Mouse (Mus musculus) embryo, embryonic 11.5 days (tissue): ENCODE measurements around the gene Hes2.

Source experiments
- DNase-seq: peaks from one replicate; pipeline ENCODE4 v3.0.0-alpha.2; 2012; ENCODE audit warnings: low read depth, low spot score

The Hes2 gene

DNA sequence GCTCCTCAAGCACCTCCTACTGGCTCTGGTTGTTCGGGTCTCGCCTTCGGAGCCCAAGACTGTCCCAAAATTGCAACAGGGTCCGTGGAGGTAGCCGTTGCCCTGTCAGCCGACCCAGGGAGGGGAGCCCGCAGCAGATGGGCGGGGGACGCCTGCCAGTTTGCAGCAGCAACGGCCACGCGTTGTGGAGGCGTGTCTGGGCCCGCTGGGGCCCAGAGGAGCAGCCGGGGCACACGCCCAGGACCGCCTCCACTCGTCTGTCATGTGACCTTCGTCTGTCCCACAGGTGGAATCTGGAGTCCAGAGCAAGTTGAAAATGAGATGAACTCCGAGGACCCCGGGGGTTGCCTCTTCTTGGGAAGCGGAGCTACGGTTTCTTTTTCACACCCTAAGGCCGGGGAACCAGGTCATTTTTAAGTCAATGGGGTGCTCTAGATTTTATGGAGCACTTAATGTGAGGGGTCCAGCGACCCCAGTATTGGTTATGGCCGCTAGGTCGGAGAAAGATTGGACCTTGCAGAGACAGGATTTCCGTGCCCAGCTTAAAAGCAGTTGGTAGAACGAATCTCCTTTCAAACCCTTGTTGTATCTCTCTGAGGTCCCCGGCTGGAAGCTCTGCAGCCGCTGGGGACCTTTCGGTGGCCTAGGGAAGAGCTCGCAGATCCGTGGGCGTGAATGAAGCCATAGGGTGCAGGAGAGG is at the start of gene Hes2:
Hes2 (plus strand) TSS at position 283 of the 700 bp plus-strand sequence.
- no peak for DNase-seq

DNA sequence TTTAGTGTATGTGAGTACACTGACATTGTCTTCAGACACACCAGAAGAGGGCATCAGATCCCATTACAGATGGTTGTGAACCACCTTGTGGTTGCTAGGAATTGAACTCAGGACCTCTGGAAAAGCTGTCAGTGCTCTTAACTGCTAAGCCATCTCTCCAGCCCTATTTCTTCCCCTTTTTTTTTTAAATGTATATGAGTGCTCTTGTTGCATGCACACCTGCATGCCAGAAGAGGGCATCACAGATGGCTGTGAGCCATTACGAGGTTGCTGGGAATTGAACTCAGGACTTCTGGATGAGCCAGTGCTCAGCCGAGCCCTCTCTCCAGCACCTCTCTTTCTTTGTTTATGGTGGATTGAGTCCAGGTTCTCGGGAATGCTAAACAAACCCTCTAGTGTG is 49.2 kb upstream of the Hes2 start:
- DNase-seq = no peak

DNA sequence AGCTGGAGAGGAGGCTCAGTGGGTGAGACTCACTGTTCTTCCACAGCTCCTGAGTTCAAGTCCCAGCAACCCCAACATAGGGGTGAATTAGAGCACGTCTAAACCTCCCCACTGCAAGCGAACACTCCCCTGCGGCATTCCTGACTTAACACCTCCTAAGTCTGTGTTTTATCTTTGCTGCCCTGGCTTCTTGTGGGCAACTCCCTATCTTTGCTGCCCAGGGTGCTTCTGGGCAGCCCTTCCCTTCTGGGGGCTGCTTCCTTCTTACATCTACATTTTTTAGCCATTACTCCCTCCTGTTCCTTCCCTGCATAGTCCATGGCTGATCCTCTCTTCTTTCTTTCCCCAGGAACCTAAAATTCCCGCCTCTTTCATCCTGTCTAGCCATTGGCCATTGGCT is 48.0 kb upstream of the Hes2 start:
- no peak for DNase-seq

DNA sequence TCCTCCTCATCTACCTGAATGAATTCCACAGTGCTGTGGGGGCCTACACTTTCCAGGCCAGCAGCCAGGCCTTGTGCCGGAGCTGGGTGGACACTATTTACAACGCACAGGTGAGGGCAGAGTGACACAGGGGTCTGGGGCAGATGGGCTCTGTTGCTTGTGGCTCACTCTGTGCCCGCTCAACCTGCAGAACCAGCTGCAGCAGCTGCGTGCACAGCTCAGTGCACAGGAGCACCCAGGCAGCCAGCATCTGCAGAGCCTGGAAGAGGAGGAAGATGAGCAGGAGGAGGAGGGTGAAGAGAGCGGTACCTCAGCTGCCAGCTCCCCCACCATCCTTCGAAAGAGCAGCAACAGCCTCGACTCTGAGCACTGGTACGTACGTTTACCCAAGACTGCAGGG is 46.3 kb upstream of the Hes2 start:
- DNase-seq = no peak

DNA sequence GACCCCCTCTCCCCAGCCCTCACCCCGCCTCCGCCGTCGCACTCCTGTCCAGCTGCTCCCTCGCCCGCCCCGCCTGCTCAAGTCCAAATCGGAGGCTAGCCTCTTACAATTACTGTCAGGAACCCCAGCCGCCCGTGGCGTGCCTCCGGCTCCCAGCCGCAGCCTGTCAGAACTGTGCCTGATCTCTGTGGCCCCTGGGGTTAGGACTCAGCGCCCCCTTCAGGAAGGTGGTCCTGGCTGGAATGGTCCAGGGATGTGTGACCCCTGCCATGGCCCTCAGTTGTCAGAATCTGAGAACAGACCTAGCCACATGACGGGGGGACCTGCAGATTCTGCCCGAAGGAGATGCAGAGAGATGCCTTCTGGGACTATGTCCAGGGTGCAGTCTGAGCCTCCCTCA is 44.6 kb upstream of the Hes2 start:
- no peak for DNase-seq

DNA sequence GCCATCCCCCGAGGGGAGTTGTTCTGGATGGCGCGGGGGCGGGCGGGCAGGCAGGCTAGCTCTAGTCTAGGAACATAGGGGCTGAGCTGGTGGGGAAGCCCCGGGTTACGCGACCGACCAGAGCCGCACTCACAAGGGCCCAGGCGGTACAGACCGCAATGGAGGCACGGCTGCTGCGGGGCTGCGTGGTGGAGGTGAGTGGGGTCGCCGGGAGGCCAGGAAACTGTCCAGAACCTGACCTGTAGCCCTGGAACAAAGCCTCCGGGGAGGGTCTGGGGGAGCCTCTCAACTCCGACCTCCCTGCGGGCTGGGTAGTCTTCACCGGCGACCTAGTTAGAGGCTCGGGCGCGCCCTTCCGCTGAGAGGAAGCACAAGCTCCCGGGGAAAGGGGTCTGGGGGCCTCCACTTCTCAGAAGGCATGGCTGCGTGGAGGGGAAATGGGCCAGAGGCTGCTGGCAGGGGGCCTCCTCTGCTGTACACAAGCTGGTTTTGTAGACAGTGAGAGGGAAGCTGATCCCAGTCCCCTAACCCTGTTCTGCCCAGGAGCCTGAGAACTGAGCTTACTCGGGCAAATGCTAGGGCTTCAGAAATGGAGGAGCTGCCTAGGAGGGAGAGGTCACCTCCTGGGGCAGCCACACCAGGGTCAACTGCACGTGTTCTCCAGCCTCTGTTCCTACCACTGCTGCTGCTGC is 42.6 kb upstream of the Hes2 start, which contains the start of gene Tnfrsf25:
Tnfrsf25 (plus strand) TSS at position 14 of the 692 bp plus-strand sequence.
- no peak for DNase-seq

DNA sequence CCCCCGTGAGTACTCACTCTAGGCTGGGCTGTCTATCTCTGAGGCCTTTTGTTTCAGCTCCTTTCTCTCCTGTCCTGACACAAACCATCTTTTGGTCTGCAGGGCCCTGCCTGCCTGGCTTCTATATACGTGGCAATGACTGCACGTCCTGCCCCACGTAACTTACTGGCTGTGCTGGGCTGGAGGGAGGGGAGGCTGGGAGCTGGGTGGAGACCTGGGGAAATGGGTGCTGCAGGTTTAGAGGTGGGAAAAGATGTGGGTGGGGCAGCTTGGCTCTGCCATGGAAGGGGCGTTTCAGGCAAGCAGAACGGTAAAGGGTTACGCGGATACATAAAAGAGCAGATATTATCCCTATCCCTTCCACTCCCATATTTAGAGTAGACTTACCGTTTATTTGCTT is 41.1 kb upstream of the Hes2 start:
- no peak for DNase-seq

DNA sequence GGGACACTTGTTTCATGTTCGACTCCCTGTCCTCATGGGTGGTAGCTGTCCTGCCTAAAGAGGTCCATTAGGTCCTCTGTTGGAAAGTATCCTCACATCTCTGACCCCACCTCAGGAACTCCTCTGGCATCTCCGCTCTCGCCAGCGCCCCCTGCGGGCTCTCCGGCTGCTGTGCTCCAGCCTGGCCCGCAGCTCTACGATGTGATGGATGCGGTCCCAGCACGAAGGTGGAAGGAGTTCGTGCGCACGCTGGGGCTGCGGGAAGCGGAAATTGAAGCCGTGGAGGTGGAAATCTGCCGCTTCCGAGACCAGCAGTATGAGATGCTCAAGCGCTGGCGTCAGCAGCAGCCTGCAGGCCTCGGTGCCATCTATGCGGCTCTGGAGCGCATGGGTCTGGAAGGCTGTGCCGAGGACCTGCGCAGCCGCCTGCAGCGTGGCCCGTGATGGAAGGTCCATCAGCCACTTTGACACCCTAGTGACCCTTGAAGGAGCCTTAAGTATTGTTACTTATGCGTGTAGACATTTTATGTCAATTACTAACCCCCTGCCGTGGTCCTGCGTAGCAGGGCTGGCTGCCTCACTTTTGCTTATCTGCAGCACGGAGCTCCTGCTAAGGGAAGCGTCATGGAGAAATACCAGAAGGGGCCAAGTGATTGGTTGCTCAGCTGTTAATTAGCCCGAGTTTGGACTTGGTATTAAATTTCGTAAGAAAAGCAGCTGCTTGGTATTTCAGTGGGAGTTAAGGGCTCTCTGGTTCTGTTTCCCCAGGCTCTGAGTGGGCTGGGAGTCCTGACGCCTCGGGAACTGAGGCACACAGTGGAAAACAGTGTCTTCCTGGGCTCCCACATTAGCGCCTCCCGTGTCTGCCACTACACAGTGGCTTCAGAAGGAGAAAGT is 39.0 kb upstream of the Hes2 start:
- no peak for DNase-seq

DNA sequence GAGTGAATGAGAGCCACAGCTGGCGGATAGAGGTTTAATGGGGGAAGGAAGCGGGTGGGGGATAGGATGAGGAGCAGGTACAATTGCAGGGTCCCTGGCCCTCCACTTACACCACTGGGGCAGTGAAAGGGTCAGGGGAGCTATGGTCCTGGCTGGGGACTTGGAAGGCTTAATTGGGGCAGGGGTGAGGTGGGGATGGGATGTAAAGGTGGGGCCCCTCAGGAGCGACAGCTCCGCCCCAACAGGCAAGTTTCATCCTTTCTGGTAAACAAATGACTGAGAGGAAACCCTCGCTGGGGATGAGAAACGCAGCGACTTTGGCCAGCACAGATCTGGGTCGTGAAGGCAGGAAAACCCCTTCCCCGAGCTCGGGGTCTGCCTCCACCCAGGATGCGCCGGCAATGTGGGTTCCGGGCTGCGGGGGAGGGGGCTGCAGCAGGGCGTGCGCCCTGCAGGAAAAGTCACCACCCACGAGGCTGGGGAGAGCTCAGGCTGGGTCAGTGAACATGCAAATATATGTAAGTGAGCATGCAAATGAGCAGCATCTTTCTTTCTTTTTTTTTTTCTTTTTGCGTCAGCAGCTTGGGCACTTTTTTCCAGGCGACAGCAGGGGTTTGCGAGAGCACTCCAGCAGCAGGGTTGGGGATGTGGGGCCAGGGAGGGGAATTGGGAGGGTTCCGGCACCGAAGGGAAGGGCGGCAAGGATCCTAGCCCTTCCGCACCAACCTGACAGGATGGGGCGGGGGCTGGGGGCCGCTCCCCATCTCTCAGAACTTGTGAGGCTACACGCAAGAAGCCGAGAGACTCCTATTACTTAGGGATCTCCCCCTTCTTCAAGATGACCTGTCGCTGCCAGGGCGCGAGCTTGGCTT is 38.1 kb upstream of the Hes2 start:
- DNase-seq = no peak

DNA sequence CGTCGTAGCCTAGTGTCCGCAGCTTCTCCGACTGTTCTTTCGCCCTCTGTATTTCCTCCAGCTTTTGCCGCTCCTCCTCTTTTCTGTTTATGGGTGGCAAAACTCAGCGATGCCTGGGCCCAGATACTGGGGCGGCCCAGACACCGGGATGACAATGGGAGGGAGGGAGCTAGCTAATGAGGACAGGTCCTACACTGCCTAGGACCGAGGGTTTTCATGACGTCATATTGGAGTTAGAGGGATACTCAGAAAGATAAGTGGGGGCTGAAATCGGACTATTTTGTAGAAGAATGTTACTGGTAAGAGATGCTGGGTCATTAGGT is 37.5 kb upstream of the Hes2 start:
- DNase-seq = no peak

DNA sequence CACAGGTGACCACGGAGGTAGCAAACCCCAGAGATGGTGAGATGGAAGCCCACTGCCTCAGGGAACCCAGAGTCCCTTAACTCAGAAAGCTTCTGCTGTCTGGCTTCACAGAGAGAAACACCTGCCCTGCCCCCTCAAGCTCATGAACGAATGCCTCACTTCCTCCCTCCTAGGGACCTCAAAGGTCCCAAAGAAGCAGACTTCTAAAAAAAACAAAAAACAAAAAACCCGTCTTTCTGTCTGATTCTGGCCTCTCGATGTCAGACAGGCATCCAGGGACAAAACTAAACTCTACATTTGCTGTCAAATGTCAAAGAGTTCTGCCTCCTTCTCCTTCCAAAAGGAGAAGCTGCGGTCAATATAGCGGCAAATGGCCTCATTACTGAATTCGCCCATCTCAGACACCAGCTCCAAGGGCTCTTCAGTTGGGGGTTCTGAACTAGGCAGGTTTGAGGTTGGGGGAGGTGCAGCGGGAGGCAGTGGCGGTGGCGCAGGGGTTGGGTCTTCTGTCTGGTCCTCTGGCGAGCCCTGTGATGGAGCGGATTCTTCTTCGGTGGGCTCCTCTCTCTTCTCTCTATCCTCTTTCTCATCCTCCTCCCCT is 34.2 kb upstream of the Hes2 start:
- no peak for DNase-seq

DNA sequence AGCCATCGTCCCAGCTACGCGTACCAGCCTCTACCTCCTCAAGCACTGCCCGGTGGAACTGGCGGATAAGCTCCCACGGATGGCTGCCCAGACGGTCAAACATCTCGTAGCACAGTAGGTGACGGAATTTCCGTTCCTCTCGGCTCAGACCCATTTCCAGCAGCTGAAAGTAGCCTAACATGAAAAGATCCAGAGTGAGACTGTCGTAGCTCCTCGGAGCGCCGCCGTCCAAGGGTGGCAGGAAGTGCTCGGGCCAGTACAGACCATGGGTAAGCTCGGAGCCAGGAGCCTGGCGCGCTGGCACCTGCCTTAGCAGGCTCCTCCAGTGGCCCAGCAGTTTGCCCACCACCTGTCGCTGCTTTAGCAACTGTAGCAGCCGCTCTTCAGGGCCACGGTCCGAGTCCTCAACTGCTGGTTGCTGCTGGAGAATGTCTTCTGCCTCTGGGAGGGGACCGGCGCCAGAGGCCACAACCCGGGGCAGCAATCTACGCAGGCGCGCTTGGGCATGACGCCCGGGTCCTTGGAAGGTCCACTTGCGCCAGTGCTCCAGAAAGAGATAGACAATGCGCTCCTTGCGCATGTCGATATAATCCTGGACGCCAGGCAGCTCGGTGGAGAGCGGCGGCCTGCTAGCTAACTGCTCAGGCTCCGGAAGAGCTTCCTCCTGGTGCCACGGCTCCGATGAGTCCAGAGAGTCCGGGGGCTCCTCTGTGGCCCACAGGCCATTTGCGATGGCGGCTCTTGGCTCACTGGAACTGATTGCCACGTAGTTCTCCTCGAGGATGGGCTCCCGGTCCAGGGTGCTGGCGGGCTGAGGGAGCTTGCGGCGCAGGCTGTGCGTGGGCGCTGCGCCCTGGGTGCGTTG is 33.3 kb upstream of the Hes2 start:
- DNase-seq = no peak

DNA sequence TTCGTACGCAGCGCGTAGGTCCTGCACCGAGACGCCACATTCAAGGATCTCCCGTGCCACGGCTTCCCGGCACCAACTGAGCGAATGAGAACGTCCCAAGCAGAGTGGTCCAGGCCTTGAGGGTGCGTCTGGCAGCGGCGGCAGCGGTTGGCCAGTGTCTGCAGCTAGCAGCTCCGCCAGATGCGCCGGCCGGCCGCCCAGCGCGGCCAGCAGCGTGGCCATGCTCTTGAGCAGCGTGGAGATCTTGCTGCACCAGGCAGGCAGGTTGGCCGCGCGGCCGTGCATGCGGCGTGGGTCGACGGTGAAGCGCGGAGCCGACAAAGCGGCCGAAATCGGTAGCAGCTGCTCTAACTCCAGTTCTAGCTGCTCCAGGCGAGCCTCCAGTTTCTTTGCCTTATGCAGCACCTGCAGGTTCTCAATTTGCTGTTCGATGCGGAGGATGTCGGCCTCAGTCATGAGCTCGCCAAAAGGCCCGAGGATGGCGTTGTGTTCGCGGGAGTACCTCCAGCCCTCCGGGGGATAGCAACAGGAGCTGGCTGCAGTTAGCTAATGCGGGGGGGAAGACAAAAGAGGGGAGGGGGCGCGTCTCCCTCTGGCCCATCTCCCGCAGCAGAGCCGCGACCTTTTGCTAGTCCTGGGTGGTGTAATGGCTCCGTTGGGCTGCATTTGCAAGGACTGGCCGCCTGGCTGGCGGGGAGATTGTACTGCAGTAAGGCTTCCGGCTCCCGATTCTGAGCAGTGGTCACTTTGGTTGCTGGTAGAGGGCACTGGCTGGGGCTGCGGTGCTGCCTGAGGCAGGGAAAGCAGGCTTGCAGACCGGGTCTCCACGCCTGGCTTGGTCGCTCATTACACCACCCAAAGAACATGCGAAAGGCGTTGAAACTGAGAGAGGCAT is 32.4 kb upstream of the Hes2 start:
- no peak for DNase-seq

DNA sequence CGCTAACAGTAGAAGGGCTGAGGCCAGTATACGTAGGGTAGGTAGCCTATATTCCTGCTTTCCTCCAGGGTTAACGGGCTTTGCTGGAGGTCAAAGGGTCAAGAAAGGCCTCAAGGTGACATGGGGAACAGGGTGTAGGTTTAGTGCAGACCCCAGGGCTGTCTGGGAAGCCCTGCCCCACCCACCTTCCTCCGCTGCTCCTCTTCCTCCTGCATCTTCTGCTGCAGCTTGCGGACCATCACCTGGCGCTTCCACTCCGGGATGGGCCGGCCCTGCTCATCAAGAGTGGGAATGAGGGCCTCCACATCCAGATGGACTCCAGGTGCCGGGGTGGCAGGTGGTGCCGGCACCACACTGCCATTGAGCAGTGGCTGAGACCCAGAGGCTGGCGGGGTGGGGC is 30.8 kb upstream of the Hes2 start:
- no peak for DNase-seq

DNA sequence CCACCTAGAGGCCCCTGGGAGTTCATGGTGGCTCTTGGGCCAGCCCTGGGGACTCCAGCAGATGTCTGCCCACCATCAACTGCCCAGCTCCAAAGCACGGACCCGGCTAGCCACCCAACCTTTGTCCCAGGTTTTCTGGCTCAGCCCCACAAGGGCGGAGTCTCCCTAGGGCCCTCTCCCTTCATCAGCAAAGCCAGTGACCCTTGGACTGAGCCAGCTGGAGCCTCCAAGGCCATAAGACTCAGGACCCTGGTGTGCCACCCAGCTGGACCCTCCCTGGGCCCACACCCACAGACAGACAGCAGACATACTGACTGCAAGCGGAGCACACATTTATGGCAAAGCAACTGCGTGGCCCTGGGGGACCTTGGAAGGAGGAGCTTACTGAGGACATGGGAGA is 29.9 kb upstream of the Hes2 start:
- DNase-seq = no peak

DNA sequence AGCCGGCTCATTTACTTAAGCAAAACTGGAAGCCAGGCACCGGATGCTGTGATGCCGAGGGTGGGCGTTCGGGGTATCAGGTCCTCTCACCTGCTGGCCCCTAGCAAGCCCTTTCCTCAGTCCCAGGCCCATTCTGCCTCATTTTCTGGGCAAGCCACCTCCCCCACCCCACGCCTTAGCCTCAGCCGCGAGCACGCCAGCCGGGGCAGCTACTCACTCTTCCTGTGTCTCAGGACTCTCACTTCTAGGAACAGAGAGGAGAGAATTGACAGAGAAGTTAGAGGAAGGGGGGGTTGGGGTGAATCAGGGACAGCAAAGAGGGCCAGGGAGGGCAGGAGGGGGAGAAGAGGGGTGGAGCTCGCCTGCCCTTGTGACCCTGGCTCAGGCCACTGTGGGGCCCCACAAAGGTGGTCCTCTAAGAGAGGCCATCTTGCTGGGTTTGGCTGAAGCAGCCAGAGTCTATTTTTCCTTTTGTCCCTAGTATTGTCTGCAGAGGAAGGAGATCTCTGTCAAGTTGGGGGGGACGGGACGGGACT is 29.2 kb upstream of the Hes2 start:
- DNase-seq = no peak

DNA sequence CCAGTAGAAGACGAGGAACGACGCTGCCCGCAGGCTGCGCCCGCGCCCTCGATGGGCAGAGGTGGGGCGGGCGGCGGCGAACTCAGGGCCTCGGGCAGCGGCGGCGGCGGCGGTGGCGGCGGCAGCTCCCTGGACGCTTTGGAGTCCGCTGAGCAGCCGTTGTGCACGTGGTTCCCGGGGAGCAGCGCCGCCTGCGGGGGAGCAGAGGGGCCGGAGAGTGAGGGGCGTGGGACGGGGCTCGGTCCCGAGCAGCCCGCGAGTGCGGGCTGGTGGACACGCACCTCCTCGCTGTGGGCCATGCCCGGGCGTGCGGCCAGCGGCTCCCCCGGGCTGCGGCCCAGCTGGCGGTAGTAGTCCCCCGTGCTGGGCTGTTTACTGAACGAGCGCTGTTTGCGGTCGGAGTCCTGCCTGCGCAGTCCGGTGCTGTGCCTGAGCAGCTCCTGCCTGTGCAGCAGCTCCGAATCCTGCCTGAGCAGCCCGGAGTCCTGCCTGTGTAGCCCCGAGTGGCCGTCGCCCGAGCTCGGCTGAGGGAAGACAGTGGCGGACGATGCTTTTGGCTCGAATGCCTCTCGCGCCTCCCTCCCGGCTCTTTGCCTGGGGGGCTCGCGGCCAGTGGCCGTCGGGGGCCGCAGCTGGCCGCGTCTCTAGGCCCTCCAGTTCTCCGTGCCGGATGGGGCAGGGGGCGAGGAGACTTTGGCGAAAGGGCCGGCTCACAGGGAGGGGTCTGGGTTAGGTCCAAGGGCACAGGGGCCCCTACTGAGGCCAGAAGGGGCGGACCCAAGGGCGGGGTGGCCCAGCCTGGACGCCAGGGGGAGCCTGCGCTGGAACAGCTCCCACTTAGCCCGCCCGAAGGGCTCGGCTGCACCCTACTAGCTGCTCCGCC is 27.7 kb upstream of the Hes2 start:
- no peak for DNase-seq
